Mouse (Mus musculus) retina, postnatal 1 day (tissue): Measurements from ENCODE around the gene Cacfd1.
A peak's percentile ranks its signal among the peaks of the same experiment; 100 is the strongest.

ENCODE experiments used
- DNase-seq: peaks from one replicate; pipeline ENCODE4 v3.0.0-alpha.2; 2012

The Cacfd1 gene

DNA sequence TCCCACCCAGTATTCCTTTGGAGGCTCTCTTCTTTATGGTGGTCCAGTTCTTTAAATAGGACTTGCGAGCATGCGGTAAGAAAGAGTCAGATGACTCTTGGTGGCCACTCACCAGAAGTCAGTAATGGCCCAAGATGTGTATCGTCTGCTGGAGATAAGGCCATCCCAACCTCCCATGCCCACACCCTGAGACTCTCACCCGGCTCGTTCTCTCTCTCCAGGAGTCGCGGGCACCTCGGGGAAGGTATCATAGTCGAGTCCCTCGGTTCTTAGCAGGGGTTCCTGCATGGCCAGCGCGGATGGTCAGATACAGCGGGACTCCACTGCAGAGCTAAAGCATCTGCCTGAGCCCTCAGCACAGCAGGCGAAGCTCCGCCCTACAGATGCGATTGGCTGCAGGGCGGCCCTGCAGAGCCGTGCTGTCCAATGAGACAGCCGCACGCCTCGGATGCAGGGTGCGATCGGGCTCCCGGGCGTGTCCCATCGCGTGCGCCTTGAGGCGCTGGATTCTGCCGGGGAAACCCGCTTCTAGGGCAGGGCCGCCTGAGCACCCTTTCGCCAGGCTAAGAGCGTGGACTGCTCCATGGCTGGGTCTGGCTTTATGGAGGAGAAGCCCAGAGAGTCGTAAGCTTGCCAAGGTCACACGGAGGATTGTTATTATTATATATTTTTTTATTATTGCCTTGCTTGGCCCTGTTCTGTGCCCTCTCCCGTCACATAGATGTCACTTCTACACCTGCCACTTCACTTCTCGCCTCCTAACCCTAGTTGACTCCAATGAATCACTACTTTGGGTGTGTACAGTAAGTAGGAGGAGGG is 18.1 kb downstream of the Cacfd1 start, which contains the start of gene Slc2a6:
Gene Slc2a6, minus strand, starts transcription at position 381 of the 819 bp plus-strand sequence.
- DNase-seq: peak; percentile 94

DNA sequence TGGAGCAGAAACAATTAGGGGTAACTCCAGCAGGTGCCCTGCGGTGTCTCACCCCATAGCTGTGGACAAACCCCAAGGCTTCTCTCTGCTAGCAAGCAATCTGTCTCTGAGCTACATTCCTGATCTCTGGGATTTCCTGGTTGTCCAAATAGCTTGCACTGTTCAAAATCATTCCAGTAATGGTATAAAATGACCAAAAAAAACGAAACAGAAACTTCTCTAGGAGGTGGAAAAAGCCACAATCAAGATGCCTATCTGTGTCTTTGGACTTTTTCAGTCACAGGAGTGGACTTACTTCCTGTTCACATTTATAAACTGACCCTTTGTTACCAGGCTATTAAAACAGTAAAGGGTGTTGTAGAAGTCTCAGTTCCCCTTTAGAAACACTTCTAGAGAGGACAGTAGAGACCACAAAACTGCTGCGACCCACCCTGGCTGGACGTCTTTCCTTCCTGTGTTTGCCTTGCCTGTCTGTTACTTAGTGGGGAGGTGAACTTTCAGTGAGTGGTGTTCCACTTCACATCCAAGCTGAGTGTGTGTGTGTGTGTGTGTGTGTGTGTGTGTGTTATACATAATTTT is 18.8 kb downstream of the Cacfd1 start:
- DNase-seq: no peak

DNA sequence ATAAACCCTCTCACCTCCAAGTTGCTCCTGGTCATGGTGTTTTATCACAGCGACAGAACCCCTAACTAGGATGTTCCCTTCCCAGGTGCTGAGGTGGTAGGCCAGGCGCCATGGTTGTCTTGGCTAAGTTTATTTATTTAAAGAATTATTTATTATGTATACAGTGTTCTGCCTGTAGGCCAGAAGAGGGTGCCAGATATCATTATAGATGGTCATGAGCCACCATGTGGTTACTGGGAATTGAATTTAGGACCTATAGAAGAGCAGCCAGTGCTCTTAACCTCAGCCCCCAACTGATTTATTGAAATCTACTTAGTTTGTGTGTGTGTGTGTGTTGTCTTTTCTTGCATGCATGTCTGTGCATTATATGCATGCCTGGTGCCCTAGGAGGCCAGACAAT is 22.6 kb downstream of the Cacfd1 start:
- DNase-seq: no peak

DNA sequence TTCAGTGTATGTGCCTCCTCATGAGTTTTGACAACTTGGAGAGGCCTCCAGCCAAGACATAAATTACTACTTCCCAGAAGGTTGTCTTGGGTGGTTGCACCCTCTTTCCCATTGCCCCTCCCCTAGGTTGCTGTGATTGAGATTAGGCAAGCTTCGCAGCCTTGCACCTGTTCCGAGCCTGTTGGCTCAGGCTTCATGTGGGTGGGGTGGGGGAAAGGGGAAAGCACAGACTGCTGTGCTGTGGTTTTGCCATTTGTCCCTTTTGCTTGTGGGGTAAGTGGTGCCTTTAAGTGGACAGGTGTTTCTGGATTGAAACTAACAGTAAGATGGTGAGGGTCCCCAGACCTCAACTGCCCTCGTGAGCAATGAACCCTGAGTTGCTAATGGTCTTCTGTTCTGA is 26.3 kb downstream of the Cacfd1 start:
- no peak for DNase-seq

DNA sequence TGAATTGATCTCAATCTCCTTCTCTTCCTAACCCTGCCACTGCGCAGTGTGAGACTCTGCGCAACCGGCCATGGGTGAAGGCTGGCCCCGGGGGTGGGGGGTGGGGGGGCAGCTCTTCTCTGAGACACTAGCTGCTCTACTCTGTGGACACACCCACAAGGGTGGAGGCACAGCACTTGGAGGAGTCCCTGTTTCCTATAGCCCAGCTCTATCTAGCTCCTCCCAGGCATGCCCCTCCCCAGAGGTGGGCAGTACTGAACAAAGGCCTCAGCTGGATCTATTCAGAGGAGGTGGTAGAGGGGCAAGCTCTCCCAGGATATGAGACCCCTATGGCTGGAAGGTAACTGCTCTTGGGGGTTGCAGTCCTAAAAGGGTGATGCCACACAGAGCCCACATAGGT is 27.3 kb downstream of the Cacfd1 start:
- DNase-seq: no peak

DNA sequence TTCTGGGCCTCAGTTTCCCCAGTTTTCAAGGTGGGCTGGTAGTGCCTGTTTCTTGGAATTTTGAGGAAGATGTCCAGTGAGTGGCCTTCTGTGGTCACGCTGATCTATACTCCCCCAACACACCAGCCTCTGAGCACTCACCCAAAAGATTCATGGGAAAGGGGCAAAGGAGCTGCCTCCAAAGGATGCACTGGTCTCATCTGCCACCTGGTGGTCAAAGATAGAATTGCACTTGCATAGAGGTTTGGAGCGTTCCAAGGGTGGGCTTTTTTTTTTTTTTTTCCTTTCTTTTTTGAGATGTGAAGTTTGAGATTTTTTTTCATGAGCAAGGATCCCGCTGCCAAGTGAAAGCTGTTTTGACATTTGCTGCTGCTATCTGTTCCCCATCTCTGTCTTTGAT is 28.9 kb downstream of the Cacfd1 start:
- DNase-seq: peak; percentile 86

DNA sequence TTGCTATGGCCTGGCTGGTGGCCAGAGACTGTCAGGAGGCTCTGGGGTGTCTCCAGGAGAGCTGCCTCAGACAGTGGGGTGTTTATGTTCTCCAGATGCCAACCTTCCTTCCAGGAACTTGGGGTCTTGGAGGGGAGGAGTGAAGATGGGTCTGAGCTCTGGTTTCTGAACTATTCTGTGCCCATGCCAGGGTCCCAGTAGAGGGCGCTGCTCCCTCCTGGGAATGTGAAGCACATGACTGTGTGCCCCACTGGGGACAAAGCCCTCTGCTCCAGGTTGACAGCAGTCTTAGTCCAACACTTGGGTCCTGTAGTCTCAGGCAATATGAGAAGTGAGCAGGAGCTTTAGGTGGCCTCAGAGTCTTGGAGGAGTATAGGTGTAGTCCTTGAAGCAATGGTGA is 29.6 kb downstream of the Cacfd1 start:
- peak; percentile 41 for DNase-seq

DNA sequence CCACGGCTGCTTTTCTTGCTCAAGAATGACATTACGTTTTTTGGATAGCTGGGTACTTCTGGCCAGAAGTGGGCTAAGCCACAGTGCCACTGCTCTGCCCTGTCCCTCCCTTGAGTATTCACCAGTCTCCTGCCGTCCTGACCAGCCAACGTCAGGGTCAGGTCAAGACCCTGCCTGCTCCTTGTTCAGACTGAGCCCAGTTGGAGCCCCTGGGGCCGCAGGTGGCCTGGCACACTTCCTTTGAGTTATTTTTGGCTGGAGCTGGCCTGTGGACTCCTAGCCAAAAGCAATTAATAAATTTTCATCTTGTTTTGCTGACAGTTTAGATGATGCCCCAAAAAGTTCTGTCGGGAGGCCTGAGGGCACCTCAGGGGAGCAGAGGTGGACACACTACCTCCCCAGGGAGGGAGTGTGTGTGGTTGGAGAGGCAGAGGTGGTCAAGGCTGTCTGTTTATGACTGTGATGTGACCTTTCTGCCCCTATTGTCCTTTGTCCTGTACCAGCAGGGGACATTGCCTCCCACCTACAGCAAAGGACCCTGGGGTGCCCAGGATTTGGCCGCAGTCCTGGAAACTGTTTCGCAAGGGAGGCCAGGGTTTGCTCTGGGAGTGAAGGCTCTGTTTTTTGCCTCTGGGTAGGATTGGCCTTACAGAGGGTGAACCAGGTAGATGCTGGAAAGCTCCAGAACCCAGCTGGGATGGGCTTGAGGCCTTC is 32.6 kb downstream of the Cacfd1 start:
- DNase-seq: no peak

DNA sequence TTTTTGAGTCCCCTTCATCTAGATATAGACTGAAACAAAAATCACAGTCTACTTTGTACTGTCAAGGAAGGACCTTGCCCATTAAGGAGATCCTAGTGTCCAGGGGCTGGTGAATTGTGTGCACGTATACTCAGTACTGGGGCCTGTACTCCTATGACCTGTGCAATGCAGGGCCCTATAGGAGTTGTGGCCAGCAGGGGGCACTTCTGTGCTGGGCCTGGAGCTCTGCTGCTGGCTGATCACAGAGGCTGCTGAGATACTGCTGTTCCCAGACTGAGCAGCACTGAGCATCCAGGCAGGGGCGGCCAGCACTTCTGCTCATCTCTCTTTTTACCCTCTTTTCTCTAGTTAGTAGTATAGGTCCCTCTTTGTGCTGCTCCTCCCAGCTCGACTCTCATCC is 33.7 kb downstream of the Cacfd1 start:
- peak; percentile 82 for DNase-seq

DNA sequence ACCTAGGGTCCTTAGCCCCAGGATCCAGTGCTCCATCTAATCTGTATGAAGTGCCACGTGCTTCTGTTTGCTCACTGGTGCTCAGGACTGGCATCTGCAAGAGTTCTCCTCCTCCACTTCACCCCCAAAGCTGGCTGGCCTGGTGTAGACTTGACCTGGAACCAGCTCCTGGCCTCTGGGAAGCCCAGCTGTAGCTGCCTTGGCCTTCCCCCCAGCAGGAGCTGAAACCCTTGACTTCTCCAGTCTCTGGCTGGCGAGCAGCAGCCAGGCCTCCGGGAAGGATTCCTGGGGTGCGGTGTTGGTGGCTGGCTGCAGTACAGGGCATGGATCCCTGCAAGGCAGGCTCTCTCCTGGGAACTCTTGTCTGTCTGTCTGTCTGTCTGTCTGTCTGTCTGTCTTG is 34.4 kb downstream of the Cacfd1 start:
- DNase-seq: no peak

DNA sequence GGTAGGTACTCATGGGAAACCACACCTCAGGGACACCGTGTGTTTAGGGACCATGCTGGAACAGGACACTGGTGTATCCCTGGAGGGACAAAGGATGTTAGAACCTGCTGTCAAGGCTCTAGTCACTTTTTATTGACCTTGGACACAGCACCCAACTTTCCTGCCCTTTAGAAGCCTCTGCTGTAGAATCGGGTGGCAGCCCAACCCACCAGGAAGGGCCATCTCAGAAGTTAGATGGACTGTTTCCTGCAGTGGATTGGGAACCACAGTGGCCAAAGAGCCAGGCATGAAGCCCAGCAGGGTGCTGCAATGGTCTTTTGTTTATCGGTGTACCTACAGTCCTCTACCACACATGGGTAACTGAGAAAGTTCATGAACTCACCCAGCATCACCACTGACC is 34.9 kb downstream of the Cacfd1 start:
- no peak for DNase-seq

DNA sequence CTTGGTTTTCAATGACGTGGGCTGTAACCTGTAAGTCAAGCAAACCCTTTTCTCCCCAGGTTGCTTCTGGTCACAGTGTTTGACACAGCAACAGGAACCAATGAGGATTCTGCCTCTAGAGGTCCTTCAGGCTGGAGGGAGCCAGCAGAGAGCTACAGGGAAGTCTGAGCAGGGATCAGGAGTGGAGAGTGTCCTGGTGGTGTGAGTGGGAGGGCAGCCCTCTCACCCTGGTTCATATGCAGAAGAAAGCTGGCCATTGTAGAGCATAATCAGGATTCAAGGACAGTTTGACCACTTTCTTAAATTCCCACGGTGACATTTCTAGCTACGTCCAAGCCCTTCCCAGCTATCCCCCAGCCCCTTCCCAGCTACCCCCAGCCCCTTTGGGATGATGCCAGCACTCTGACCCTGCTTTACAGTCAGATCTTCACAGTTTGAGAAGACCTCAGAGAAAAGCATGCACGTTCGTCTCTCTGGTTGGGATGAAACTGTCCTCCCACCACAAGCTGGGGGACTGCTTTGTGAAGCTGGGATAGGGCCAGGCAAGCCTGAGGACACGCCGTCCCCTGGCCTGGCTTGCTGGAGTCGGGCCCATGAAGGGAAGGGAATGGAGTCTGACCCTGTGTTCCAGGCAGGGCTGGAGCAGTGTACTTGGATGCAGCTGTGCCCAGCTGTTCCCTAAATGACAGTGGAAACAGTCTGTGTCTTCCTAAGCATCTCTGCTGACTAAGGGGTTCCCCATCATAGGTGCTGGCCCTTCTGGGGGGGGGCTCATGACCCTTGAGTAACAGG is 36.4 kb downstream of the Cacfd1 start:
- no peak for DNase-seq

DNA sequence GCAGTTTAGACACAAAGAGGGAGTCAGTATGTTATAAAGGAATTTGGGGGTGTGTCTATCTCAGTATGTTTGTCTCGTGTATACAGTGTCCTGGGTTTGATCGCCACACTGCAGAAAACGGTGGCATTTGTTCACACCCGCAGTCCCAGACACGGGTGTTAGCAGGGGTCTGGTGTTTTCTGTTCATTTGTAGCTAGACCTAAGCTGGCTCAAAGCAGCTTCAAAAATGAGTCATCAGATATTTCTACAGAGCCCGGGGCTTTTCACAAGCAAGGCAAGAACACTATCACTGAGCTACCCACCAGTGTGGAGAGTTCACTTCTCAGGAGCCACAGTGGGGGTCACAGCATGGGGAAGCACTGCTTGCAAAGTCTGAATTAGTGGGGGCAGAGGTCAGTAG is 39.7 kb downstream of the Cacfd1 start:
- no peak for DNase-seq

DNA sequence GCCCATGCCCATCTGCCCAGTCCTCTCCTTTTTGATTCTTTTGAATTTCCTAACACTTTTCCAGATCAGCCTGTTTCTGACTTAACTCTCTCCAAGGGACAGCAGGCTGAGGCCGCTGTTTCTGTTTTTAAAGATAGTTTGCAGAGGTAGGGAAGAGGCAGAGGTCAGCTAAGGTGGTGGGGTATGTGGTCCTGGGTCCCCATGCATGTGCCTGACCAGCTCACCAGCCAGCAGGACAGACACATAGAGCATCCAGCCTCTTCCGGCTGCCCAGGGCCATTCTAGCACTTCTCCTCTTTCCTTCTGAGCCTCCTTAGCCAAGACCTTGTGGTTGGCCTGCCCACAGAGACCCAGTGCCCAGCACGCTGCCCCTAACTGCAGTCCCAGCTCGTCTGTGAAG is 48.5 kb downstream of the Cacfd1 start:
- DNase-seq: no peak

DNA sequence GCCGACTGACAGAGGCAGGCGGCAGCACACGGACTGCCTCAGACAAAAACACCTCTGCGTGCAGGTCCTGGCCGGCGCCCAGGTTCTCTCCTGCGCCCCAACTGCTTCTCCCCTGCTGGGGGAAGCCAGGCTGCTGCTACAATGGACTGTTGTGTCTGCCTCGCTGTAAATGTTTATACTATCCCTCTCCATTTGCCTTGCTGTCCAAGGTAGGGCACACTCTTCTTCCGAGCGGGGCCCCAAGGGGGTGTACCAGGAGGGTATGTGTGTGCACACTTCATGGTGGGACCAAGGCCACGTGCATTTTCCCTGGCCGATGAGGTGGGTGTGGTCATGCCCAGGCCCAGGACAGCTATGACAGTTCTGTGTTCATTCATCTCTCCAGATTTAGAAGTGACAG is 49.0 kb downstream of the Cacfd1 start:
- no peak for DNase-seq

DNA sequence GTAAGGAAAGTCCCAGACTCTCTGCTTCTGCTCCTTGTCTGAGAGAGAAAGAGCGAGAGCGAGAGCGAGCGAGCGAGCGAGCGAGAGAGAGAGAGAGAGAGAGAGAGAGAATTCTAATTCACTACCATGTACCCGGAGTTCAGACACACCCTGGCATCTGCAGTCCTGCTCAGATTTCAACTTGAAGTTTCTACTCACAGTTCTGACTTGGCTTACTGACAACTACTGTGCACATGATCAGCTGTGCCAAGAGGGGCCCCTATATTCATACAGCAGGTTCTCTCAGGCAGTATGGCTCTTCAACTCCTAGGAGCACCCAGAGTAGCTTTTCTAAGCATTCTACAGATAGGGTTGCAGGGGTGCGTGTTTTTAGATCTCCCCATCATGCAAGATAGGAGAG is 49.5 kb downstream of the Cacfd1 start:
- no peak for DNase-seq

DNA sequence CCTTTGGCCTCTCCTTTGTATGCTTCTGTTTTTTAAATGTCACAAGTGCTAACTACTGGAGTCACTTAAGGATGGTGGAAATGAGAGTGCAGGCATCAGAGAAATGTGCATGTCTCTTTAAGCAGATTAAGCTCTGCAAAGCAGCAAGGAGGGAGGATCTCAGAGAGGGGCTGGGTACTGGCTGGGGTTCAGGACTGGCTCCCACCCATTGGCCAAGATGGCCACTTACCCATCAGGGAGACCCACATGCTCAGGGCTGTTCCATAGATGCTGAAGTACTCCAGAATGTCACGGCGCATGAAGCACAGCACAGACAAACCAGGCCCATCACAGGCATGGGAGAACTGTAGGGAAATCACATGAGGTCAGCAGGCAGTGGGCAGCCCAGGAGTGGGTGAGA is 57.4 kb downstream of the Cacfd1 start:
- DNase-seq: peak; percentile 30

DNA sequence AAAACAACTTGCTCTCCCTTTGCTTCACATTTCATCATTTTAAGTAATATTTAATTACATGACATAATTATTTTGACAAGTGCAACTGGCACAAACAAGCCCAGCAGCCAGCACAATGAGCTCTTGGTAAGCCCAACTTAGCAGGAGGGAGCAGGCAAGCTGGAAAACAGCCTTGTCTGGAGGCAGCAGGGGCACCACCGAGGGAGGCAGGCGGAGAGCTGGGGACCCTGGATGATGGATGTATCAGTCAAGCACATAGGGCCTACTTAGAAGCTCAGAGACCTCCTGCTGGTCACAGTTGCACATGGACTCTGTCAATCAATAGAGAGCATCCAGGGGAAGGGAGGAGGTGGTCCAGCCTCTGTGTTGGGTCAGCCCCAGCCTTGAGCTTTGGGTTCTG is 58.3 kb downstream of the Cacfd1 start:
- peak; percentile 70 for DNase-seq

DNA sequence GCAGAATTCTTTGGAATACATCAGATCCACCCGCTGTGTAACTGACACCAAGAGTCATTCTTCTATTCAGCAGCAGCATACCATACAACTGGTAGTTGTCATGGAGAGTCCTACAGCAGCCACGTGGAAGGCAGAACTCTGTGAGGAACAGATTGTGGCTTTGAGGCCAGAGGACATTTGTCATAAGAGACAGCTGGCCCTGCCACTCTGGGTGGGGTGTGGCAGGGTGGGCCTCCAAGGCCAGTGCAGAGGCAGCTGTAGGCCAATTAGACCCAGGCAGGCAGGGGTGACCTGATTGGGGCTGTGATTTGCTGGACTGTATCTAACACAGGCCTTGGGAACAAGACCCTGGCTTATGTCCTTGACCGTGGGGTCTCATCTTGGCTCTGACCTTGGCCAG is 59.9 kb downstream of the Cacfd1 start:
- peak; percentile 67 for DNase-seq

DNA sequence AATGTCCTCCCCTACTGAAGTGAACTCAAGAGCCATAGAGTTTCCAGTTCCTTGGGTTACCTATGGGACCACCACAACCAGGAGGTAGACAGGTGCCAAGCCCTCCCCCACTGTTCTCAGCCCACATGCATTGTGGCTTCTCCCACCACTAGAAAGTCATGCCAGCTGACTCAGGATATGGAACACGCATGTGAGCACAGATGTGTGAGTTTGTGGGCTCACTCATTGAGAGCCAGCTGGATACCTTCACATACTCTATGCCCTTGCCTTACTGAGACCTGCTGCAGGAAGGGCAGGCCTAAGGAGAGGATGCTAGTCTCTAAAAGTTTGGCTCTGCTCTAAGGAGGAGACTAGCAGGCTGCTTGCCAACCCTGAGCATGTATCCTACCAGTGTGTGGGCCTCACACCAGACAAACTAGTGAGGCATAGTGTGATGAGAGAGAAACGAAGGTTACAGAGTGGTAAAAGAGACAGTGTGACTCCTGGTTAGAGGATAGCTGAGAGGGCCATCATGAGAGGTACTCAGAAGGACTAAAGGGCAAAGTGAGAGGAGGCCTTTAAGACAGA is 60.6 kb downstream of the Cacfd1 start:
- DNase-seq: no peak
